Mouse (Mus musculus) heart, adult 2 months (tissue): ENCODE data around the gene Gm20518.

Experiments used
- CTCF ChIP-seq: fragments of 200-600 bp; IDR thresholded peaks from 2 replicates; pipeline ENCODE4 v1.8.1; 2022; ENCODE audit warnings: antibody characterized with exemption, mild to moderate bottlenecking, moderate library complexity
- EP300 ChIP-seq: fragments of 200-500 bp; IDR thresholded peaks from 2 replicates; pipeline ENCODE4 v1.6.1; 2011; ENCODE audit warnings: low read depth, low read length, control low read depth; ENCODE audit not compliant: insufficient read depth
- POLR2A ChIP-seq: fragments of 200-500 bp; IDR thresholded peaks from 2 replicates; pipeline ENCODE4 v1.6.1; 2011; ENCODE audit warnings: mild to moderate bottlenecking, low read depth, low read length, control low read depth; ENCODE audit not compliant: insufficient read depth

DNA sequence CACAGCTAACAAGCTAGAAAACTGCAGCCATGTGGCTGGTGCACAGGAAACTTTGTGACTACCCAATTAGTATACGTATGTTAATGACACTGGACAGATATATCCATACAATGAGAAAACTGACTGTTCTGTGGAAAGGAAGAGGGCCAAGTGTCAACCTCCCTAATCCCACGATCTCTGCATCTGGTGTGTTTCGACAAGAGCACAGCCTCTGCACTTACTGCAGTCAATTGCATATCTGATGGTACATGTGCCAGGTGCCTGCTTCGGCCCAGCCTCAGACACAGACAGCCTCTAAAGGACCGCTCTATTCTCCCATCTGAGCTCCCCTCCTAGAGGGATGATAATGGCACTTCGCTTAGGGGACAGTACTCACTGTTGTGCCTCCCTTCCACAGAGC lies 43.0 kb downstream of the Gm20518 start:
- TF ChIP-seq EP300 (no peak), POLR2A (no peak), CTCF (no peak)
